15 mouse cellular contexts compared by ENCODE assay signal in the genomic region with DNA sequence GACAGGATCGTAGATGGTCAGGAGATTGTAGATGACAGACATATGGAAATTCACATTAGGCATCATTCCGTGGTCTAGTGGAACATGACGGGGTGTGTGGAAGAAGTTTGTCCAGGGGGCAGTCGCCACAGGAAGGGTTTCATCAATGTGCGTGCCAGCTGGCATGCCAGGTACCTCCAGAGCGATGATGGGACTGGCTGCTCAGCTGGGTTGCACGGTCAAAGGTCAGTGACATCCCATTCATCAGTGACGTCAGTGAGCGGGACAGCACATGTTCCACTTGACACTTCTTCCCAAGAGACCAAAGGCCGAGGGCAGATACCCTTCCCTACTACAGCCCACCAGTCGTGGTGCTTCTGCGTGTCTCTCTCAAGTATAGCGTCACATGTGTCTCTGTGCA.
"Had no signal": no experiment of that assay in that cellular context is flagged by ENCODE, and none has a peak within 500 bp of the region (broad histone marks: within the 10 kb centered on the region; RNA-seq: fewer than 3 reads in every experiment).

No protein-coding gene starts in this region.

- H3K4me2 ChIP-seq: neural tube, embryonic 15.5 days; stomach, embryonic 15.5 days had no signal

- DNase-seq: retina, postnatal 1 day; right cerebral cortex, adult 18-20 months; right cerebral cortex, postnatal 14 days; right cerebral cortex, postnatal 25 days; right cerebral cortex, postnatal 4 days; spleen, adult 18-20 months; thymus, adult 18-20 months; thymus, adult 2 months; thymus, postnatal 14 days; thymus, postnatal 25 days; thymus, postnatal 36 days; thymus, postnatal 4 days had no signal

- H3K4me1 ChIP-seq: neural tube, embryonic 15.5 days; stomach, embryonic 15.5 days had no signal

- H3K36me3 ChIP-seq: neural tube, embryonic 15.5 days; stomach, embryonic 15.5 days had no signal

- H3K27me3 ChIP-seq: neural tube, embryonic 15.5 days; stomach, embryonic 15.5 days had no signal

- H3K9me3 ChIP-seq: neural tube, embryonic 15.5 days; stomach, embryonic 15.5 days had no signal

- H3K27ac ChIP-seq: neural tube, embryonic 15.5 days; stomach, embryonic 15.5 days; stomach, postnatal 0 days had no signal

- H3K4me3 ChIP-seq: neural tube, embryonic 15.5 days; stomach, embryonic 15.5 days had no signal

- H3K9ac ChIP-seq: neural tube, embryonic 15.5 days; stomach, embryonic 15.5 days had no signal
